Mouse (Mus musculus): ENCODE results near the gene Casp12. TPM values are rescaled to one million over a fixed set of nuclear protein-coding genes. Genes with fewer than 3 reads are reported as not detected.

Casp12 gene
- 0.59 and 1.3 TPM in 2 replicates for polyA plus RNA-seq (2012; rRNA removed)

DNA sequence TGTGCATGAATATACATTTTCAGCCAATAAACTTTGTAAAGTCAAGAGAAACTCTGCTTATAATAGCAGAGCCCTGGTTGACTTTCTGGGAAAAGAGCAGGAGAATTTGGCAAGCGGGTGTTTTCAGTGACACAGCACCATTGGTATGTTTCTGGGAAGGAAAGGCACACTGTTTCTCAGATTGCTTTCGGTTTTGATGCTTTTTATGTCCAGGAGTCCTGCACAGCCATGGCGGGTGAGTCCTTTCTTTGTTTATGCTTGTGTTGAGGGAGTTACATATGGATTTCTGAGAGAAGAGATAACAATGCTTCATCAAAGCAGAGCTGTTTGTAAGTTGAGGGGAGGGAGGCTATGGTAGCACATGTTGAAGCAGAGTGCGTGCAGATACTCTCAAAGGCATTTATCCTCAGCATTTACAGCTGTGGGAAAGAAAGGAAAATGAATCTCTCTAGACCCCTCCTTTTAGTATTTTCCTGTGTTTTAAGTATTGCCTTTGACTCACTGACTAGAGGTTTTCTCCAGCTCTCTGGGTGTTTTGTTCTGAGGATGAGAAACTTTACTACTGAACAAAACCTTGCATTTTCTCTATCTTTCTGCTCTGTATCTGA, at the start of gene Casp12:
Casp12 (plus strand) TSS at position 140 of the 608 bp plus-strand sequence.

DNA sequence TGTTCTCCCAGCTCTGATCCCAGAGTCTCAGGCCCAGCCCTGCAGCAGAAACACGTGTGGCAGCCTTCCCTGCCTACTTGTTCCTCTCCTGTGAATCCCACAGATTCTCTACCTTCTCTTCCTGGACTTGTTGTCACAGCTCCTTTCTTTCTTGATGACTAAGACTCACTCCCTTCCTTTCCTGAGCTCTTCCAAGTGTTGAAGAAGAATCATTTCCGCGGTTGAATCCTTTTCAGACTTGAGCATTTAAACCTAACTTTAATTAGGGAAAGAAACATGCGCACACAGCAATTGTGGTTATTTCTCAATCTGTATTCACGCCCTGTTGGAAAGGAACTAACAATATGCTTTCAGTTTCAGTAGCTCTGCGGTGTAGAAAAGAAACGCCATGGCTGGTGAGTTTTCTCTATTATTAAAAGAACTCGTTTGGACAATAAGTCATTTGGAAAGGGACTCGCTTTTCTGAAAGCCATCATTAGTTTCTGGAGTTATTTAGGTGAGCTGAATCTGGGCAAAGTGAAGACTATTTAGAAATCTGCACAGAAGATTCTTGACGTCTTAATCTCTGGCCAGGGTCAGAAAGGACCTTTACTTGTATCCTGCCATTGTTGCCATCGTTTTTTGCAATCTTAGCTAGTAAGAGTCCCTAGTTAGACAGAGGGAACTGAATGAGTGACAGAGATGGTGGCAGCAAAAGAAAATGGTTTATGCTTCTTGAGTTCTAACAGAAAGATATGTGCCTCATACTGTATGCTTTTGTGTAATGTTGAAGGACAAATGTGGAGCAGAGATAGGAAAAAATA, 46.7 kb upstream of the Casp12 start, which contains the start of gene Casp1:
Casp1 (plus strand) TSS at position 189 of the 803 bp plus-strand sequence.

DNA sequence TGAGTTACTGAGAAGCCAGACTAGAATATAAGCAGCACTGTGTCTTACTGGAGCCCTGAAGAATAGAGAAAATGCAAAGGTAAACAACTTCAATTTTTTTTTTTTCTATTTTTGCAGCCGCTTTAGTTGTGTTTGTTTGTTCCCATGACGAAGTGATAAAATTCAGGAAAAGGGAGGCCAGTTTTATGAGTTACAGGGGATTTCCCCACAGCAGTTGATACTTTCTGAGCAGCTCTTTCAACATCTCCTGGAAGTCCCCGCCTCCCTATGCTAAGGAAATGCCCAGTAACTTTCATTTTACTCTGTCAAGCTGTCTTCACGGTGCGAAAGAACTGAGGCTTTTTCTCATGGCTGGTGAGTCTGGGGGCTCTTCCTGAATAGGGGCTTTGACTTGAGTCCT, 36.7 kb upstream of the Casp12 start, which contains the start of gene Casp4:
Casp4 (plus strand) TSS at position 268 of the 400 bp plus-strand sequence.

Other genes with a start within 250 kb of the Casp12 start
- 0.63 and 0.64 TPM in 2 replicates for gene Casp1, start 46.9 kb upstream of the Casp12 start, polyA plus RNA-seq (2012; rRNA removed)
- 0.98 and 1.8 TPM in 2 replicates for gene Casp4, start 36.6 kb upstream of the Casp12 start, polyA plus RNA-seq (2012; rRNA removed)